Mouse (Mus musculus) CD8-positive naive resting alpha-beta T cell, adult 57 days (primary cell): Measurements from ENCODE around the gene Aamp. TPM values are rescaled to one million over a fixed set of nuclear protein-coding genes. Genes with fewer than 3 reads are reported as not detected.

Experiments used
- total RNA-seq: library from RNA; stranded (reverse); gene quantifications from one replicate; pipeline ENCODE4 v1.2.4, GENCODE M21; 2023

The Aamp gene
- 139 TPM for total RNA-seq

DNA sequence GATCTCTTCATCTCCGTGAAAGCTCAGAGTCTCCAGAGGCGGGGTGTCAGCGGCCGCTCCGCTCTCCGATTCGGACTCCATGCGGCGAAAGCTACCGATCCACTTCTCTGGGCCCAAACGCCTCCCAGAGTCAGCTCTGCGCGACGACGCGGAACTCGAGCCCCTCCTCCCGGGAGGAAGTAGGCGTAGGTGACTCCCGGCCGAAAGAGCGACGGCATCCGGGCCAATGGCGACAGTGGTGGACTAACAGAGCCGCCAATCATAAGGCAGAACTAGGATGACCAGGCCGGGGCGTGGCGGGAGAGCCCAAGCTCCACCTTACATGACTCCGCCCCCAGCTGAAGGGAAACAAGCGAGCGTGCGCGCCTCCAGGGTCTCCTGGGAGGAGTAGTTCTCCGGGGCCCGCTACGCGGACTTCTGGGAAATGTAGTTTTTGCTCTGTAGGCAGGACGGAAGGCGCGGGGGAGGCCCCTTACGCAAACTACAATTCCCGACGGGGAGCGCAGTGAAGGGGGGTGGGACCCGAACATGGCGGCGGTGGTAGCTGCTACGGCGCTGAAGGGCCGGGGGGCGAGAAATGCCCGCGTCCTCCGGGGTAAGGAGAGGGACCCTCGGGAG is at the start of gene Aamp, which contains the start of gene Pnkd:
Gene Aamp, minus strand, starts transcription at position 196 of the 618 bp plus-strand sequence.
Gene Pnkd, plus strand, starts transcription at position 388 of the 618 bp plus-strand sequence.

DNA sequence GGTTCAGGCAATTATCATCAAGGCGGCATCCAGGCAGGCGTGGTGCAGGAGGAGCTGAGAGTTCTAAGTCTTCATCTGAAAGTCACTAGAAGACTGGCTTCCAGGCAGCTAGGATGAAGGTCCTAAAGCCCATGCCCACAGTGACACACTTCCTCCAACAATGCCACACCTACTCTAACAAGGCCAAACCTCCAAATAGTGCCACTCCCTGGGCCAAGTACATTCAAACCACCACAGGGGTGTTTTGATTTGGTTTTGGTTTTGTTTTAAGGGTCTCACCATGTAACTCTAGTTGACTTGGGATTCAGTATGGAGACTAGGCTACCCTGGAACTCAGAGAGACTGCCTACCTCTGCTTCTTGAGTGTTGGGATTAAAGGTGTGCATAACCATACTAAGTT is 21.0 kb upstream of the Aamp start, which contains the start of gene Tmbim1:
Gene Tmbim1, minus strand, starts transcription at position 101 of the 400 bp plus-strand sequence.

DNA sequence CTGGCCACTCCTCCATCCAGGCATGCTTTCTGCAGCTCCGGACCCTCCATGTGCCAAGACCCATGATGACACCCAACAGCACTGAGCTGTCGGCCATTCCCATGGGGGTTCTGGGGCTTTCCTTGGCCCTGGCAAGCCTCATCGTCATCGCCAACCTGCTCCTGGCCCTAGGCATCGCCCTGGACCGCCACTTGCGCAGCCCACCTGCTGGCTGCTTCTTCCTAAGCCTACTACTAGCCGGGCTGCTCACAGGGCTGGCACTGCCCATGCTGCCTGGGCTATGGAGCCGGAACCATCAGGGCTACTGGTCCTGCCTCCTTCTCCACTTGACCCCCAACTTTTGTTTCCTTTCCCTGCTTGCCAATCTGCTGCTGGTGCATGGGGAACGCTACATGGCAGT is 6.0 kb downstream of the Aamp start, which contains the start of gene Gpbar1:
Gene Gpbar1, plus strand, starts transcription at position 13 of the 400 bp plus-strand sequence.

DNA sequence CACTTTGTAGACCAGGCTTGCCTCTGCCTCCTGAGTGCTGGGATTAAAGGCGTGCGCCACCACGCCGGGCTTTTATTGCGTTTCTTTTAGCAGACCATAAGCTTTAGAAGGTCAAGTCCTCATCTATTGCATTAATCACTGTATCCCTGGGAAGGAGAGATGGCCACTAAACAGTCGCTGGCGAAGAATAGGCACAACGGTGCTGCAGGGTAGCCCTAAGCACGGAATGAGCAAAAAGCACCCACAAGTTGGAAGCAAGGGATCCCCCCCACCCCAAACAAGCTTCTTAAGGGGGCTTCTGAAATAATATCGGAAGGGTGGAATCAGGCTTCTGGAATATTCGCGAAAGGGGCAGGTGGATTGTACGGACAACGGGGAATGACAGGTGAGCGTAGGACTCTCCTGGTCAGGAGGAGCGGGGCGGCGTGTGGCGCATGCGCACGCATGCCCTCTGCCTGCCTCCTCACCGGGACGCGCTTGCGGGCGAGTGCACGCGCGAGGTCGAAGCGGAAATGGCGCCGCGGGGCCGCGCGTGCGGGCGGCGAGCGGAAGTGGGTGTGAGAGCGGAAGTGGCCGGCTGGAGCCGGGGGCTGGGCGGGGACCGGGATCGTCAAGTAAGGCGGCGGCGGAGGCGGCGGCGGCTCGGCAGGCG is 48.5 kb downstream of the Aamp start, which contains the start of gene Arpc2:
Gene Arpc2, plus strand, starts transcription at position 147 of the 652 bp plus-strand sequence.

Other genes with a start within 250 kb of the Aamp start
- 28.5 TPM for gene Tns1, start 160.3 kb downstream of the Aamp start, total RNA-seq
- gene Rufy4, start 159.2 kb downstream of the Aamp start, total RNA-seq = 1.3 TPM
- gene Cxcr2, start 130.7 kb downstream of the Aamp start, total RNA-seq = 1.4 TPM
- gene Cxcr1, start 90.1 kb downstream of the Aamp start, total RNA-seq = not detected
- 357 TPM for gene Arpc2, start 48.7 kb downstream of the Aamp start, total RNA-seq
- gene Gpbar1, start 6.2 kb downstream of the Aamp start, total RNA-seq = 0.98 TPM
- 25.7 TPM for gene Pnkd, start 192 bp upstream of the Aamp start, total RNA-seq
- gene Tmbim1, start 20.9 kb upstream of the Aamp start, total RNA-seq = 1.4 TPM
- not detected for gene Catip, start 77.4 kb upstream of the Aamp start, total RNA-seq
- gene Slc11a1, start 90.5 kb upstream of the Aamp start, total RNA-seq = 2.9 TPM
- 104 TPM for gene Ctdsp1, start 106.8 kb upstream of the Aamp start, total RNA-seq
- gene Vil1, start 124.6 kb upstream of the Aamp start, total RNA-seq = 2.4 TPM
- gene Cnot9, start 221.3 kb upstream of the Aamp start, total RNA-seq = 32.7 TPM